Mouse (Mus musculus): ENCODE data around the gene Cbfa2t3.

Gene Cbfa2t3

GRCm38 (mm10) chr8:122606810-122607209 is 92.1 kb downstream of the Cbfa2t3 start:
- DNase-seq (ENCODE audit: low spot score) = no peak

DNA sequence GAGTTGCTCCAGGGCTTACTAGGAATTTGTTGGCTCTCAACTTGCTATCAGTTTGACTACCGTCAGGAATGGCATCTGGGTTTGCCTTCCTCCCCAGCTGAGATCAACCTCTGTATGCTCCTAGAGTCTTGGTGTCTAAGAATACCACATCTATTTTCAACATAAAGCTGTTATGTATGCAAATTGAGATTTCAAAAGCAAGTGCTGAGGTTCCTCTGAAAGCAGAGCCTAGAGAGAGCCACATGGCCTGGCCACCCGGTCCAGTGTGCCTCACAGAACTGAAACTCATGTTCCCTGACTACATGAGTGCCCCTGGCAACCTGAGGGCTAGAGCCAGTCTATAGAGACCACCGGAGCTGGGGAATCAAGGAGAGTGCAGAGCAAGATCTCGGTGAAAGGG is 93.5 kb downstream of the Cbfa2t3 start:
- DNase-seq (ENCODE audit: low spot score) = no peak

DNA sequence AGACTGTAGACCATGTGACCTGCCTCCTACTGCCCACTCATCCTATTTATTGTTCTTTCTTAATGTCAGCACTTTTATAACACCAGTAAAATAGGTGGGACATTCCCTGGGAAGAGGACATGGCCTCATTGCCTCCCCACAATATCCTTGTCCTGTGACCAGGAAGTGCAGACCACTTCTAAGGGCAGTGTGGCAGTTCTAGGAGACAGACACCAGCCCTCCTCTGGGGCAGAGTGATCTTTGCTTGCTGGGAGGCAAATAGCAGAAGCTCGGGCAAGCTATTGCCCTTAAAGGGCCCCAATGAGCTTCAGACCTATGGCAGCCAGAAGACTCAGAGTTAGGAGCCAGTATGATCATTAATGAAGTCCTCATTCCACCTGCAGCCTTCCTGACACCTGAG is 94.3 kb downstream of the Cbfa2t3 start:
- DNase-seq (ENCODE audit: low spot score) = no peak

- no peak for DNase-seq (ENCODE audit: low spot score)
These were observed 98.2 kb downstream of the Cbfa2t3 start for GRCm38 (mm10) chr8:122600666-122601065.

- DNase-seq (ENCODE audit: low spot score) = no peak
These were observed 102.9 kb downstream of the Cbfa2t3 start for GRCm38 (mm10) chr8:122596031-122596430.

GRCm38 (mm10) chr8:122593783-122594507 is 105.0 kb downstream of the Cbfa2t3 start:
- no peak for DNase-seq (ENCODE audit: low spot score)

DNA sequence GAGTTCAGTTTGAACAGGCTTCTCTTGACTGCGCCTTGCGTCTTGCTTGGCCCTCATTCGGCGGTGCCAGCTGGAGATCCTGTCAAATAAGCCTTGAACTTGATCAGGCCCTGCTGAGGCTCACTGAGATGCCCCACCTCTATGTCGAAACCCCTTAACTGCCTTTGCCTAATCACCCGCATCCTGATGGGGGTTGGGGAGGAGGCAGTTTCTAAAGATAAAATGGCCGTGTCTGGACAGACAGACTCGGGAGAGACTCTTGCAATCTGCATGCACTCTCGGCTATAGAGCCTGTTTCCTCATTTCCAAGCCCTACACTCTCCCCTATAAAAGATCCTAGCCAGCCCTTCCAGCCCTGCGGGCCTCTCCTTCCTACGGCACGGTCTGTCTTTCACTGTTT is 105.7 kb downstream of the Cbfa2t3 start:
- DNase-seq (ENCODE audit: low spot score) = no peak

- DNase-seq (ENCODE audit: low spot score) = no peak
These were observed 112.2 kb downstream of the Cbfa2t3 start for GRCm38 (mm10) chr8:122586749-122587148.

- no peak for DNase-seq (ENCODE audit: low spot score)
These were observed 112.7 kb downstream of the Cbfa2t3 start for GRCm38 (mm10) chr8:122586171-122586570.

DNA sequence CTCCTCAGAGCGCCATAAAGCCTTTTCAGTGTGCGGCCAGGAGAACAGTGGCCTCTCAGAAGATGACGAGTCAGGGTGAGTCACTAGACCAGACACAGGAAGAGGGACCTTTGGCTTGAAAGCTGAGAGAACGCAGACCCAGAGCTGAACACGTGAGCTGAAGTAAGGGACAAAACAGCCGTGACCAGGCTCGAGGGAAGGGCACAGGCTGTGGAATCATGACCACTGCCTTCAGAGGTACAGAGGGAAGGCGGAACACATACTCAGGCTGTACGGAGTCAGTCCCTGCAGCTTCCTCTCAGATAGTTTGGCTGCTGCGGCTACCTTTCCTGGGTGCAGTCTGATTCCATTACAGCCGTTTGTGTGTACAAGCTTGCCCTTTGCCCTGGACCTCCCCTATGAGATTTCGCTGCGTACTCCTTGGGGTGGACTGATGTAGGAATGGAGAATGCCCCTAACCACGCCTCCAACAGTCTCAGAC is 113.5 kb downstream of the Cbfa2t3 start:
- DNase-seq (ENCODE audit: low spot score) = no peak

DNA sequence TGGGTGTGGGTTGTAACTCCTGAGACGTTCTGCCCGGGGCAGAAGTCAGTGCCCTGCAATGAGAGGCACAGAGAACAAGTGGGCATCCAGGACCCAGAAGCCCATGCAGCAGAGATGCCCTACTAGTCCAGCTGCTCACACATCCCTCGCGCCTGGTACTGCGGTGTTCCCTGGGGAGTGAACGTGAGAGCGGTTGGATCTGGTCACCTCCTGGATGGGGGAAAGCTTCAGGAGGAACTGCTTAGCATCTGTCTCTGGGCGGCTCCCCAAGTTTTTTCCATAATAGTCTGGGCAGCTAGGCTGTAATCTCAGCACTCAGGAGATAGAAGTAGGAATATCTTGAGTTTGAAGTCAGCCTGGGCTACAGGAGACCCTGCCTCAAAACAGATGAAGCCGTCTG is 113.9 kb downstream of the Cbfa2t3 start:
- no peak for DNase-seq (ENCODE audit: low spot score)

DNA sequence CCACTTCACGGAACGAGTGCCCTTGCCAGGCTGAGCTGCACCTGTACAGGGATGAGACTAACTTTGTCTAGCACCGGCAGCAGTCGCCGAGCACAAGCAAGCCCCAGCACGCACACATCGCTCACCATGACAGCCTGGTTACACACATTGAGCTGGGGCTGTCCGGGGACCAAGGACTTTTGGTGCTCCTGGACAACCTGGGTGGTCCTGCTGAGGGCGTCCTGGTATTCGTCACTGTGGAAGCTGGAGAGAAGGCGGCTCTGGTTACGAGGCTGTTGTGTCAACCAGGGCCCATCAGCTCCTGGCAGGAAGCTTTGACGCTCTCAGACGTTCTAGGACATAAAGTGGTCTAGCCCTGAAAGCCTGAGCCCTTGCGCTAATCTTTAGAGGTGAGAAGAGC is 118.0 kb downstream of the Cbfa2t3 start:
- DNase-seq (ENCODE audit: low spot score) = no peak

DNA sequence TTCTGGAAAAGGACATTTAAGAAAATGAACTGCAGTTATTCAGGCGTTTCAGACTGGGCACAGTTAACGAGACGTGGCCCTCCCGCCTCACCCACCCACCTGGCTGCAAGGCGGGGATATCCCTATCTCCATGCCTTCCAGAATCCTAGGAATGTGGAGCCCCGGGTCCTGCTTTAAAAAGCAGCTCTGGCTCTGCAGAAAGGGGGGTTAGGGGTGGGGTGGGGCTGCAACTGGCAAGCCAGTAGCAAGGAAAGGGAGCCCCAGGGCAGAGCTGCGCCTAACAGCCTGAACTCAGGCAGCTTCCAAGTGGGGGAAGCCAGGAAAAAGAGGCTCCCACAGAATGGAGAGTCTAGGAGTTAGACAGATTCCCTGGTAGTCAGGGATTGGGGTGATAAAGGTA is 119.7 kb downstream of the Cbfa2t3 start:
- DNase-seq (ENCODE audit: low spot score) = no peak

GRCm38 (mm10) chr8:122577116-122577515 is 121.8 kb downstream of the Cbfa2t3 start:
- no peak for DNase-seq (ENCODE audit: low spot score)

DNA sequence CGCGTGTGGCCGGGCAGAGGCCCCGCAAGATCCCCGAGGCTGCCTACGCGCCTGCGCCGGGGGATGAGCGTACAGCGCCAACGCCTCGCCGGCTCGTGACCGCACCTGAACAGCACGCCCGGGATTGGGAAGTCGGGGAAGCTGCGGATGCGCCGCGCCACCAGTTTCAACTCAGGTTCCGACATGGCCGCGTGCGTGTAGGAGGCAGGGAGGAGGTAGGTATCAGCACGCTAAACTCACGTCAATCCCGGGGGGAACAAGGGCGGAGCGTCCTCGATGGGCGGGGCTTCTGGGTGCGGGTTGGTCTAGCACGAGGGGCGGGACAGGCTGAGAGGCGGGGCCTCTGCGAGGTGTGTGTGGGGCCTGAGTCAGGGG is 122.3 kb downstream of the Cbfa2t3 start, which contains the start of gene Aprt:
TSS of gene Aprt (minus strand) at position 262 of the 375 bp plus-strand sequence.
- DNase-seq (ENCODE audit: low spot score) = peak; percentile 97

- no peak for DNase-seq (ENCODE audit: low spot score)
These were observed 122.9 kb downstream of the Cbfa2t3 start for GRCm38 (mm10) chr8:122575735-122576647.

- DNase-seq (ENCODE audit: low spot score) = no peak
These were observed 123.6 kb downstream of the Cbfa2t3 start for GRCm38 (mm10) chr8:122575286-122575685.
